Mouse (Mus musculus) erythroblast, embryonic 14.5 days (primary cell): Measurements from ENCODE around the gene Znfx1.

Experiments used
- GATA1 ChIP-seq: IDR thresholded peaks from 2 replicates; pipeline ENCODE4 v1.6.1; 2012; ENCODE audit warnings: low read length, inconsistent platforms, mixed read lengths
- TAL1 ChIP-seq: IDR thresholded peaks from 3 replicates; pipeline ENCODE4 v1.6.1; 2012; ENCODE audit warnings: low read length, inconsistent platforms, mixed read lengths

DNA sequence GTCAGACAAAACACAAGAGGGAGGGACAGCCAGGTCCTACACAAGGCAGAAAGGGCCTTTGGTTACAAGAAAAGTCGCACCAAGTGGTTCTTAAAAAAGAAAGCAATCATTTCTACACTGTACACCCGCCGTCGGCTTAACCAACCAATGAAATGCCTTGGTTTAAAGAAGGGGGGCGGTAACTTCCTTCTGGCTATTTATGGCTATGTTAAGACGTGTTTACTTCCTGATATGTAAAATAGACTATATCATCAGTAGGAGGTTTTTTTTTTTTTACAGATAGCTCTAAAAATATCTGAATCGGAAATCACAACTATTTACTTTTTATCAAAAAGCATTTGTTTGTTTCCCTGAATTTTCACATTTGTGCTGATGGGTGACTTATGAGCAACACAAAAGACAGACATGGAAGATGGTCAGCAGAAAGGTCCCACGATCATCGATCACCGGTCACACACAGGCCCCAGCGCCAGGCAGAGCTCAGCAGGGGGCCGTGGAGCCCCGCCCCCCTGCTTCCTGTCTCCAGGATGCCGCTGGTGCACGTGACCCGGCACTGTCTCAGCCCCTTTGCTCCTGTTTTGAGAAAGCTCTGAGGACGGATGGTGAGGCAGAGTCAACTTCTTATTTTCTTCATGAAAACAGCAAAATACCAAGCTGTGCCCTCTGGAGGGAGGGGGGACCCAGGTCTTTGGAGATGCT lies 39.1 kb upstream of the Znfx1 start:
- no peak for TF ChIP-seq TAL1
- TF ChIP-seq GATA1 = no peak
